Mouse (Mus musculus) liver, adult 2 months (tissue): Measurements from ENCODE around the gene Tnp2.

Experiments used
- CTCF ChIP-seq: fragments of 200-500 bp; IDR thresholded peaks from 2 replicates; pipeline ENCODE4 v1.5.1; 2011; ENCODE audit warnings: low read depth, low read length, control low read depth
- POLR2A ChIP-seq: fragments of 200-500 bp; IDR thresholded peaks from 2 replicates; pipeline ENCODE4 v1.6.1; 2011; ENCODE audit warnings: low read length, control low read depth; ENCODE audit not compliant: insufficient read depth; ENCODE audit errors: extremely low read depth

DNA sequence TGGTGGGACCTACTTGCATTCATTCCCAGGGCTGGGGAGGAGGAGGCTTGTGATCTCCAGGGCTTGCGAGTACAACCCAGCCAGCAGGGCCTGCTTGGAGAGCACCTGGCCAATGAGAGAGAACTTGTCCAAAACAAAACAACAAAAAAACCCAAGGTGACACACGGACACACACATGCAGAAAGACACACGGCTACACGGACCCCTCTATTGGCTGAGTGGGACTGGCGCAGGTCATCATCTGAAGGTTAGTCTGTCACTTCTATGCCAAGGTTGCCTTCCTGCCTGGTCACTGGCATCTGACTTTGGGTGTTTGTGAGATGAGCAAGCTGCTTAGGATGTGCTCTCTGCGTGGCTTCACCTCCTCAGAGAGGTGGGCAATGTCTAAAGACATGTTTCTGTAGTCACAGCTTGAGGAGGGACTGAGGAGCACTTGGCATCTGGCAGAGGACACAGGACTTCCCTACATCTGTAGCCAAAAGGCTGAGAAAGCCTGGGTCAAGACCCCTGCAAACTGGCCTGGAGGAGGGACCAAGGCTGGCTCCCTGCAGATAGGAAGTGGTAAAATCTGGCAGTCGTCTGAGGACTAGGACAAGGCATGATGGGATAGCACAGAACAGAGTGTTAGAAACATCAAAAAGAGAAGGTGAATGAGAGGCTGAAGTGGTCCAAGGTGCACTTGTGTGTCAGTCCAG, 39.5 kb upstream of the Tnp2 start:
- TF ChIP-seq CTCF: no peak
- no peak for TF ChIP-seq POLR2A
